Mouse (Mus musculus) CH12.LX (cell line): ENCODE data around the gene Tacc2. TPM values are rescaled to one million over a fixed set of nuclear protein-coding genes. Genes with fewer than 3 reads are reported as not detected.

Source experiments
- DNase-seq: peaks from one replicate; pipeline ENCODE4 v3.0.0-alpha.2; 2013; ENCODE audit errors: extremely low read depth
- H3K27ac ChIP-seq: 2 replicates; pipeline ENCODE4 v1.5.1; 2012; ENCODE audit warnings: low read depth, mild to moderate bottlenecking, control low read depth, moderate library complexity; ENCODE audit not compliant: insufficient read depth
- H3K27me3 ChIP-seq: replicated peaks from 2 replicates; pipeline ENCODE3; 2012; ENCODE audit warnings: inconsistent platforms
- H3K36me3 ChIP-seq, 2 experiments: replicated peaks in 1 of 2; 2 replicates each; pipeline versions ENCODE3 to v1.6.1; 2012; ENCODE audit warnings: inconsistent platforms in 1 of 2, low read length in 1 of 2, mild to moderate bottlenecking in 1 of 2, mixed read lengths in 1 of 2, moderate library complexity in 1 of 2; ENCODE audit not compliant: control insufficient read depth in 1 of 2, insufficient read depth in 1 of 2
- H3K4me1 ChIP-seq, 2 experiments: 2 replicates each; pipeline ENCODE4 v1.6.1; 2012; ENCODE audit warnings: inconsistent platforms in 1 of 2, moderate library complexity in 1 of 2; ENCODE audit not compliant: insufficient read depth in 2 of 2, control insufficient read depth in 1 of 2
- H3K4me2 ChIP-seq: 2 replicates; pipeline ENCODE4 v1.6.1; 2012; ENCODE audit warnings: low read depth, mild to moderate bottlenecking, control low read depth; ENCODE audit not compliant: poor library complexity, insufficient read depth, severe bottlenecking
- H3K4me3 ChIP-seq, 3 experiments: fragments of 150-350 bp in 1 of 3; sonication (generic) in 1 of 3; replicated peaks in 1 of 3; 2 replicates each; pipeline versions ENCODE3 to v1.5.1; 2011 to 2012; ENCODE audit warnings: low read depth in 2 of 3, low read length in 2 of 3, mild to moderate bottlenecking in 2 of 3, moderate library complexity in 2 of 3, control low read depth in 1 of 3, improper control_type of control experiment in 1 of 3, inconsistent platforms in 1 of 3, mixed read lengths in 1 of 3; ENCODE audit not compliant: poor library complexity in 1 of 3
- H3K79me2 ChIP-seq: replicated peaks from 2 replicates; pipeline ENCODE4 v1.6.1; 2012; ENCODE audit warnings: mild to moderate bottlenecking, moderate library complexity; ENCODE audit not compliant: control insufficient read depth, poor library complexity, insufficient read depth, severe bottlenecking; ENCODE audit errors: extremely low read depth
- H3K9ac ChIP-seq: 2 replicates; pipeline ENCODE4 v1.6.1; 2012; ENCODE audit warnings: low read depth, mild to moderate bottlenecking, control low read depth, moderate library complexity; ENCODE audit not compliant: insufficient read depth
- H3K9me3 ChIP-seq: replicated peaks from 2 replicates; pipeline ENCODE3; 2012; ENCODE audit warnings: low read length, inconsistent platforms, mixed read lengths
- BHLHE40 ChIP-seq: IDR thresholded peaks from 2 replicates; pipeline ENCODE4 v1.6.1; 2011; ENCODE audit warnings: mild to moderate bottlenecking, low read depth, low read length, improper control_type of control experiment
- CHD2 ChIP-seq: IDR thresholded peaks from 2 replicates; pipeline ENCODE4 v1.6.1; 2011; ENCODE audit warnings: low read length, improper control_type of control experiment
- CTCF ChIP-seq, 2 experiments: IDR thresholded peaks in 1 of 2; conservative IDR thresholded peaks in 1 of 2; 2 replicates each; pipeline ENCODE4 v1.5.1; 2011 to 2012; ENCODE audit warnings: low read depth in 2 of 2, low read length in 2 of 2, improper control_type of control experiment in 1 of 2, inconsistent platforms in 1 of 2, mild to moderate bottlenecking in 1 of 2, moderate library complexity in 1 of 2
- E2F4 ChIP-seq: IDR thresholded peaks from 2 replicates; pipeline ENCODE4 v1.6.1; 2011; ENCODE audit warnings: low read depth, low read length, improper control_type of control experiment; ENCODE audit not compliant: insufficient replicate concordance
- EP300 ChIP-seq: IDR thresholded peaks from 2 replicates; pipeline ENCODE4 v1.6.1; 2011; ENCODE audit warnings: low read length, improper control_type of control experiment
- ETS1 ChIP-seq: conservative IDR thresholded peaks from 2 replicates; pipeline ENCODE4 v1.6.1; 2012; ENCODE audit warnings: low read depth, mild to moderate bottlenecking, inconsistent platforms, low read length, improper control_type of control experiment, moderate library complexity
- HCFC1 ChIP-seq: IDR thresholded peaks from 2 replicates; pipeline ENCODE4 v1.6.1; 2012; ENCODE audit warnings: low read depth, mild to moderate bottlenecking, inconsistent platforms, low read length, improper control_type of control experiment
- IRF4 ChIP-seq: IDR thresholded peaks from 2 replicates; pipeline ENCODE4 v1.6.1; 2014; ENCODE audit warnings: low read depth, mild to moderate bottlenecking, inconsistent platforms, low read length, improper control_type of control experiment
- JUN ChIP-seq: IDR thresholded peaks from 2 replicates; pipeline ENCODE4 v1.6.1; 2011; ENCODE audit warnings: low read depth, mild to moderate bottlenecking, low read length, improper control_type of control experiment, moderate library complexity; ENCODE audit not compliant: insufficient read depth
- JUND ChIP-seq: conservative IDR thresholded peaks from 2 replicates; pipeline ENCODE4 v1.6.1; 2011; ENCODE audit warnings: low read depth, low read length, improper control_type of control experiment
- KAT2A ChIP-seq: IDR thresholded peaks from 2 replicates; pipeline ENCODE4 v1.6.1; 2012; ENCODE audit warnings: low read length, improper control_type of control experiment, inconsistent platforms; ENCODE audit not compliant: insufficient replicate concordance
- MAFK ChIP-seq: IDR thresholded peaks from 2 replicates; pipeline ENCODE4 v1.6.1; 2011; ENCODE audit warnings: low read length, improper control_type of control experiment; ENCODE audit not compliant: insufficient replicate concordance
- MAX ChIP-seq: IDR thresholded peaks from 2 replicates; pipeline ENCODE4 v1.6.1; 2011; ENCODE audit warnings: low read length, improper control_type of control experiment
- MAZ ChIP-seq: IDR thresholded peaks from 2 replicates; pipeline ENCODE4 v1.6.1; 2012; ENCODE audit warnings: low read depth, mild to moderate bottlenecking, inconsistent platforms, low read length, improper control_type of control experiment, moderate library complexity
- MEF2A ChIP-seq: IDR thresholded peaks from 2 replicates; pipeline ENCODE4 v1.6.1; 2014; ENCODE audit warnings: low read depth, mild to moderate bottlenecking, inconsistent platforms, low read length, improper control_type of control experiment, borderline replicate concordance
- MXI1 ChIP-seq: IDR thresholded peaks from 2 replicates; pipeline ENCODE4 v1.6.1; 2011; ENCODE audit warnings: mild to moderate bottlenecking, low read depth, low read length, improper control_type of control experiment
- MYC ChIP-seq: IDR thresholded peaks from 2 replicates; pipeline ENCODE4 v1.6.1; 2011; ENCODE audit warnings: low read depth, mild to moderate bottlenecking, improper control_type of control experiment, low read length
- NRF1 ChIP-seq: IDR thresholded peaks from 2 replicates; pipeline ENCODE4 v1.6.1; 2014; ENCODE audit warnings: low read depth, mild to moderate bottlenecking, inconsistent platforms, low read length, improper control_type of control experiment, moderate library complexity
- POLR2A ChIP-seq: IDR thresholded peaks from 2 replicates; pipeline ENCODE4 v1.6.1; 2011; ENCODE audit warnings: low read depth, mild to moderate bottlenecking, improper control_type of control experiment, low read length
- POLR2AphosphoS2 ChIP-seq: IDR thresholded peaks from 2 replicates; pipeline ENCODE4 v1.6.1; 2011; ENCODE audit warnings: low read depth, low read length, improper control_type of control experiment
- RCOR1 ChIP-seq: conservative IDR thresholded peaks from 2 replicates; pipeline ENCODE4 v1.6.1; 2012; ENCODE audit warnings: low read depth, mild to moderate bottlenecking, inconsistent platforms, low read length, improper control_type of control experiment
- SMC3 ChIP-seq: IDR thresholded peaks from 2 replicates; pipeline ENCODE4 v1.6.1; 2011; ENCODE audit warnings: low read depth, low read length, improper control_type of control experiment
- TBP ChIP-seq: conservative IDR thresholded peaks from 2 replicates; pipeline ENCODE4 v1.6.1; 2011; ENCODE audit warnings: low read depth, low read length, improper control_type of control experiment
- TCF12 ChIP-seq: IDR thresholded peaks from 2 replicates; pipeline ENCODE4 v1.6.1; 2014; ENCODE audit warnings: low read depth, mild to moderate bottlenecking, inconsistent platforms, low read length, improper control_type of control experiment
- UBTF ChIP-seq: IDR thresholded peaks from 2 replicates; pipeline ENCODE4 v1.6.1; 2012; ENCODE audit warnings: low read depth, mild to moderate bottlenecking, inconsistent platforms, low read length, improper control_type of control experiment, moderate library complexity
- USF1 ChIP-seq: IDR thresholded peaks from 2 replicates; pipeline ENCODE4 v1.6.1; 2014; ENCODE audit warnings: low read depth, mild to moderate bottlenecking, inconsistent platforms, low read length, improper control_type of control experiment
- USF2 ChIP-seq: conservative IDR thresholded peaks from 2 replicates; pipeline ENCODE4 v1.6.1; 2011; ENCODE audit warnings: low read depth, low read length, improper control_type of control experiment
- ZC3H11A ChIP-seq: IDR thresholded peaks from 2 replicates; pipeline ENCODE4 v1.6.1; 2012; ENCODE audit warnings: low read depth, mild to moderate bottlenecking, inconsistent platforms, low read length, improper control_type of control experiment
- ZMIZ1 ChIP-seq: IDR thresholded peaks from 2 replicates; pipeline ENCODE4 v1.6.1; 2012; ENCODE audit warnings: low read depth, mild to moderate bottlenecking, inconsistent platforms, low read length, improper control_type of control experiment
- ZNF384 ChIP-seq: IDR thresholded peaks from 2 replicates; pipeline ENCODE4 v1.6.1; 2012; ENCODE audit warnings: low read depth, low read length, improper control_type of control experiment, inconsistent platforms
- dilution Hi-C: fragments of 300-500 bp; cut with MboI; formaldehyde crosslinking; loops from 2 replicates; pipeline ENCODE4 v1.14.3; 2020; ENCODE audit warnings: low sequenced_read_pairs; ENCODE audit not compliant: extremely low pct_unique_long_range_greater_than_20kb, extremely low pct_ligation_motif_present
- in situ Hi-C: fragments of 300-500 bp; cut with MboI; formaldehyde crosslinking; loops from 3 replicates; pipeline ENCODE4 v1.14.3; 2019; ENCODE audit warnings: low sequenced_read_pairs, low pct_ligation_motif_present, low pct_unique_long_range_greater_than_20kb, mixed read lengths
- polyA plus RNA-seq: library from polyadenylated mRNA; unstranded; fragments of >175 nt; gene quantifications from 2 replicates; pipeline ENCODE4 v1.2.1, GENCODE M21; 2012; ENCODE audit warnings: low read depth; ENCODE audit not compliant: insufficient read length
- total RNA-seq, 2 experiments: library from RNA; depleted of rRNA; stranded (reverse); fragments of 300-350 nt in 1 of 2; fragments of >200 nt in 1 of 2; gene quantifications; 2 replicates each; pipeline ENCODE4 v1.2.3; 2012 to 2014

Gene Tacc2
- total and polyA plus RNA-seq, 3 experiments = 0.13 to 0.41 TPM; not detected in 1

DNA sequence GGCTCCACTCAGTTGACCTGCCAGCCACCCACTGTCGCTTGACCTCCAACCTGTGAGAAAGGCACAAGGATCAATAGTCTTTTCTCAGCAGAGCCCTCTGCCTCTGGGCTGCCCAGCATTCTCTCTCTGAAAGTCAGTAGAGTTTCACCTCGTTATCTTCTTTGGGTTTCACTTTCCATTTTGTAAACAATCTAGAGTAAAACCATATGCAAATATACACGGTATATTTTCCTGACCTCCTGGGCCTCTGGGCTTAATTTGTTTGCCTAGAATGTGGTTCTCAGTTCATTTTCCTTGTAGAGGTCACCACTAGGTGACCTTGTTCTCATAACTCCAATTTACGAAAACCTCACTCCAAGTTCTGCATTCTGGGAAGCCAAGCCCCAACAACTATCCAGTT is 223.4 kb downstream of the Tacc2 start:
- H3K4me3 ChIP-seq = no peak overlapping the region
- dilution Hi-C loops (no loop called here), in situ Hi-C loops (no loop called here)
- no peaks in the 10 kb centered on the region for H3K79me2 ChIP-seq
- H3K9ac ChIP-seq = no peak overlapping the region
- peak; percentile 41 for DNase-seq
- TF ChIP-seq IRF4 (peak; percentile 60; the same call in 1 of the 2 replicates), BHLHE40 (peak; percentile 75), MYC (peak; percentile 45; the same call in 1 of the 2 replicates), MXI1 (no peak), MEF2A (no peak), TCF12 (no peak), ZMIZ1 (no peak), E2F4 (no peak), ETS1 (0 out of 2 replicates have a peak, but pooled peaks have one; percentile 39), MAZ (no peak), CHD2 (no peak), UBTF (no peak), POLR2A (no peak), JUN (peak; percentile 37; the same call in 1 of the 2 replicates), USF1 (no peak), MAFK (0 out of 2 replicates have a peak, but pooled peaks have one; percentile 53), ZC3H11A (no peak), CTCF (conservative IDR thresholded peaks at IDR 0.05 in 1 of 2, IDR thresholded peaks at IDR 0.05 in 1 of 2; ENCODE audit: low read depth in 2 of 2, low read length in 2 of 2) (peak in 1 of 2 experiments; percentile 11; a peak in 1 of 4 replicates), RCOR1 (0 out of 2 replicates have a peak, but pooled peaks have one; percentile 15), KAT2A (no peak), EP300 (peak; percentile 71)
- H3K36me3 ChIP-seq = no peaks in the 10 kb centered on the region
- H3K9me3 ChIP-seq = no peaks in the 10 kb centered on the region
- H3K4me1 ChIP-seq = peaks cover 17 to 22% of the 10 kb centered on the region in 2 experiments
- no peak overlapping the region for H3K27ac ChIP-seq
- peak overlapping the region; percentile 54 for H3K4me2 ChIP-seq
- H3K27me3 ChIP-seq = peaks cover 57% of the 10 kb centered on the region

DNA sequence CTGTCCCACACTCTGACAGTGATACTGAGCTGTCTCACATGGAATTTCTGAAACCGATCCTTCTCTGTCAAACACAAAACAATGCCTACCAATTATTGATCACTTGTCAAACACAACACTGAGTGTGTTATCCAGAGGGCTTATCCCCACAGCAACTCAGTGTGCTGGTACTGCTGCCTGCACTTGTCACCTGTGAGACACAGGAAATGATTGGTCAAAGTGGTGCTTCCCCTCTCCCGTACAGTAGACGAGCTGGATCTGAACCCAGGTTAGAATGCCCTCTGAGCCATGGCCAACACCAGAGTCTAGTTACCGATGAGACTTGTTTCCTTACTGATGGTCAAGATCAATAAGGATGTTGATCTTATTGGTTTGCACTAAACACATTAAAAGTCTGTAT is 224.6 kb downstream of the Tacc2 start:
- in situ Hi-C loops (no loop called here), dilution Hi-C loops (no loop called here)
- Histone ChIP-seq H3K79me2 (no peaks in the 10 kb centered on the region), H3K27ac (no peak overlapping the region), H3K4me2 (no peak overlapping the region), H3K36me3 (no peaks in the 10 kb centered on the region), H3K4me1 (peaks cover 17 to 22% of the 10 kb centered on the region in 2 experiments), H3K9me3 (no peaks in the 10 kb centered on the region), H3K27me3 (peaks cover 51% of the 10 kb centered on the region), H3K4me3 (no peak overlapping the region), H3K9ac (no peak overlapping the region)
- TF ChIP-seq MAZ = no peak
- TF ChIP-seq SMC3 = no peak
- TF ChIP-seq TCF12 = no peak
- no peak for TF ChIP-seq NRF1
- TF ChIP-seq EP300 = no peak
- TF ChIP-seq ZC3H11A = no peak
- TF ChIP-seq USF2 = no peak
- no peak for TF ChIP-seq UBTF
- no peak for TF ChIP-seq MAX
- no peak for TF ChIP-seq JUND
- TF ChIP-seq CTCF (conservative IDR thresholded peaks at IDR 0.05 in 1 of 2, IDR thresholded peaks at IDR 0.05 in 1 of 2; ENCODE audit: low read depth in 2 of 2, low read length in 2 of 2) = no peak
- TF ChIP-seq RCOR1 = no peak
- no peak for TF ChIP-seq POLR2A
- no peak for TF ChIP-seq TBP
- no peak for TF ChIP-seq MXI1
- TF ChIP-seq ZNF384 = no peak
- no peak for TF ChIP-seq HCFC1
- no peak for TF ChIP-seq CHD2
- TF ChIP-seq IRF4 = no peak
- no peak for TF ChIP-seq POLR2AphosphoS2
- DNase-seq = no peak
